Comparison of ENCODE assay signal across 16 mouse cellular contexts in genomic region chr17:29803545-29803944, GRCm38 (mm10).
"Had no signal": no experiment of that assay in that cellular context is flagged by ENCODE, and none has a peak within 500 bp of the region (broad histone marks: within the 10 kb centered on the region; RNA-seq: fewer than 3 reads in every experiment).

No protein-coding gene starts in this region.

- ATAC-seq: intestine, postnatal 0 days had no signal

- DNase-seq: layer of hippocampus, adult 9-11 months; liver, embryonic 13.5 days; lung, adult 2 months; lung, postnatal 14 days; lung, postnatal 4 days; midbrain, embryonic 14.5 days; right cerebral cortex, adult 18-20 months; right cerebral cortex, postnatal 14 days; right cerebral cortex, postnatal 4 days; thymus, adult 2 months; thymus, postnatal 14 days; thymus, postnatal 4 days had no signal

- H3K4me3 ChIP-seq: layer of hippocampus, adult 2 months; liver, embryonic 13.5 days had no signal

- H3K4me2 ChIP-seq: liver, embryonic 13.5 days; midbrain, embryonic 11.5 days had no signal

- H3K27ac ChIP-seq: layer of hippocampus, adult 2 months; liver, embryonic 13.5 days; stomach, postnatal 0 days had no signal

- H3K9ac ChIP-seq: liver, embryonic 13.5 days had no signal

- H3K36me3 ChIP-seq: liver, embryonic 13.5 days had no signal
